Mouse (Mus musculus) telencephalon, adult 2 months (tissue): ENCODE measurements at regions not wholly inside any gene's neighbourhood (a gene's known extent, or its start where the extent isn't known, plus 50 kb on each side); places are given as distances from the start of the nearest gene placed in this dataset.
A peak's percentile ranks its signal among the peaks of the same experiment; 100 is the strongest.

Experiments used
- DNase-seq: peaks from one replicate; pipeline ENCODE4 v3.0.0-alpha.2; 2011; ENCODE audit warnings: low read depth, low spot score

- DNase-seq = no peak
These were observed 139.7 kb downstream of the Ackr3 start for GRCm38 (mm10) chr1:90343492-90343891.

DNA sequence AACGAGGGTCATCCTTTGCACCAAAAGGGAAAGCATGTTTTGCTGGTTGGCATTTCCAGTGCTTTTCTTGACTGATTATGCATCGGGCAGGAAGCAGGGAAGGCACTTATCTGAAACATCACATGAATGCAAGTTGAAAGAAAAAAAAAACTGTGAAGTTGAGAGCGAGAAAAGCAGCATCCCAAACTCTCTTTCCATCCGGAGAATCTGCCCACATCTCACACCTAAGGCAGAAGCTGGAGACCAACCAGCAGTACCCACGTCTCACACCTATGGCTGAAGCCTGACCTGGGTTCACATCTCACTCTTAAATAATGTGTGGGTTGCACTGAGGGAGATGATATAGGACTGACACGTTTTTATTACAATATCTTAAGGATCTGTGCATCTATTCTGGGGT lies 143.3 kb downstream of the Ackr3 start:
- no peak for DNase-seq

- DNase-seq = no peak
These were observed 145.8 kb downstream of the Ackr3 start for GRCm38 (mm10) chr1:90349611-90350010.

- DNase-seq = no peak
These were observed 149.5 kb downstream of the Ackr3 start for GRCm38 (mm10) chr1:90353325-90353724.

DNA sequence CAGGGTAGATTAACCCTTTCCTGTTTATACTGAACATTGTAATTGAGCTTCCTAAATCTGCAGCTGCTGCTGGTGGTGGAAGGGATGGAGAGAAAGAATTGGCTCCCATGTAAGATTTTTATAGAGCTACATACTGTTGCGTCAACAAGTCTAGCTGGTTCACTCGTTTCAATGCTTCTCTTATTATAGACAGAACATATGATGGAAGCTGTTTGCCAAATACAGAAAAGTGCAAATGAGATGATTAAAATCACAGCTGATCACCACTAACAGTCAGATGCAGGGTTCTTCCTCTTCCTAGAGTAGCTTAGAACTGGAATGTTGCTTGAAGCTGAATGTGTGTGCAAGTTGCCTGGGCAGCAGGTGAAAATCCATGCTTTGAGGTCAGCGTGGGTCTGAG lies 152.8 kb downstream of the Ackr3 start:
- DNase-seq = peak; percentile 74

- DNase-seq = no peak
These were observed 153.6 kb downstream of the Ackr3 start for GRCm38 (mm10) chr1:90357391-90357790.

- no peak for DNase-seq
These were observed 155.2 kb downstream of the Ackr3 start for GRCm38 (mm10) chr1:90358971-90359370.

DNA sequence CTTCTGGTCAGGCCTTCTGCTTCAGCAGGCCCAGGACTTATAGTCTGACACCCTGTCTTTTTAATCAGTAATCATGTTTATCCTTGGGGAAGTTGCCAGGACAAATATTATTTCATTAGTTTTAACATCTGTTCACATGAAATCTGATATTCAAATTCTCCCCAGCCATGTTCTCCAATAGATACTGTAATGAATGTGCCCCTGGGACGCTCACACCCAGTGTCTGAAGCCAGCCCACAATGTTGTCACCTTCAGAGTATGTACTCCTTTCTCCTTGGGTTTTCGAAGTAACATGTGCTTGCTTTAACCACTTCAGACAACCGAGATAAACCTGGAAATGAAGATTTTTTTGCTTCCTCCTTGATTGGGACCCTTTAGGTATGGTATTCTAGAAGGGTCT lies 156.3 kb downstream of the Ackr3 start:
- DNase-seq = no peak

DNA sequence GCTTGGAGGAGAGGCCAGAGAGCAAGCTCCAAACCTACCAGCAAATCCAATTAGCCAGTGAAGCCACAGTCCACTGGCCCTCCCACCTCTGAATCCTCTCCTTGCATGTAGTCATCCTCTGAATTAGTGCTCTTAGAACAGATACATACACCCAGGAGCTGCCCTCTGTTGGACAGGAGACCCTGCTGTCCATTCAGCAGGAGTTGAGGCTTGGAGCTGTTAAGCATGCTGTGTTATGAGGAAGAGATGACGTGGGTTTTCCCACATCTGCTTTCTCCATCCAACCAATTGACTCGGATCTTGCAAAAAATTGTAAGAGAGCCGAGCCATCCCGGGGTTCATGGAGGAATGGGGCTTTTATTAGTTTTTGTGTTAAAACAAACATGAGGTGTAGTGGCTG lies 160.7 kb downstream of the Ackr3 start:
- DNase-seq = no peak

GRCm38 (mm10) chr1:90368581-90368980 lies 164.8 kb downstream of the Ackr3 start:
- DNase-seq = no peak

DNA sequence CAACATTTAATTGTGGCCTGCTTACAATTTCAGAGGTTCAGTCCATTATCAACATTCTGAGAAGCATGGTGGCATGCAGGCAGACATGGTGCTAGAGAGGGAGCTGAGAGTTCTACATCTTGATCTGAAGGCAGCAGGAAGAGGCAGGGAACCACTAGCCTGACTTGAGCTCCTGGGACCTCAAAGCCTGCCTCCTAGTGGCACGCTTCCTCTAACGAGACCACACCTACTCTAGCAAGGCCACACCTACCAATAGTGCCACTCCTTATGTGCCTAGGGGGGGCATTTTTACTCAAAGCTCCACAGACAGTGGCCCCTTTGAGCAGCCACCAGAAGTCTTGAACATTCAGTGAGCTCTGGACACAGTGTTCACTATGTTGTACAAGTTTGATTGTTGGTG lies 165.5 kb downstream of the Ackr3 start:
- no peak for DNase-seq

GRCm38 (mm10) chr1:90370766-90371165 lies 167.0 kb downstream of the Ackr3 start:
- DNase-seq = no peak

DNA sequence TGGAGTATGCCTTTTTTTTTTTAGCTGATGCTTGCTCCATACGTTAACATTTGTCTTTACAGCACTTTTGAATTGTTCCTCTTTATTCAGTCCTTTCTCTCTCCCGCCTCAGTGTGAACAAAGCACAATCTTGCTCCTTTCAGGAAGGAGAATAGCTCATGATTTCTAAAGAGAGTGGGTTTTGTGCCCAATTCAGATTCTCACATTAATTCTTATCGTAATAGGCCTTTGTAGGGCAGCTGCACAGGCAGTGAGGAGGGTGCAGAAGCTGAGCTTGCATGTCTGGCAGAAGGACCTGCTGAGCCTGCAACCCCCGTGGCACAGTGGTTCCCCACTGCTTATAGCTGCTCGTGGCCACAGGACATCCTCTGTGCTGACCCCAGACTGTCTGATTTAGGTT lies 169.2 kb downstream of the Ackr3 start:
- DNase-seq = no peak

- no peak for DNase-seq
These were observed 170.7 kb downstream of the Ackr3 start for GRCm38 (mm10) chr1:90374517-90374916.

GRCm38 (mm10) chr1:90380034-90380705 lies 176.4 kb downstream of the Ackr3 start:
- DNase-seq = no peak

GRCm38 (mm10) chr1:90382941-90383470 lies 179.2 kb downstream of the Ackr3 start:
- no peak for DNase-seq

- DNase-seq = no peak
These were observed 181.2 kb downstream of the Ackr3 start for GRCm38 (mm10) chr1:90385024-90385423.

DNA sequence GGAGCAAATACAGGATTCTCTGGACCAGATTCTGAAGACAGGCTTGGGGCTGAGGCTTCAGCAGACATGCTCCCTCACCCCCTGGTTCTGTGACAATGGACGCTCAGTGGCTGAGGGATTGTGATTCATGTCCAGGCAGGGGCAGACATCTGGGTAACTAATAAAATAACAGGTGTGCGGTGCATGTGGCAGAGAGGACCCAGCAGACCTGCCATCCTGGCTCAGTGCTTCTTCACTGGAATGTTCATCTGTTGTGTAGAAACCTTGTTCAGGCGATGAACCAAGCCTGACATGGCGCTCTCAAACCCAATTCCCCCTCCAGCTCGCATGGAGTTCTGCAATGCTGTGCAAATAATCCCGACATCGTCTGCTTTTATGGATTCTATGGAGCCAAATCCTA lies 183.0 kb downstream of the Ackr3 start:
- DNase-seq = no peak

DNA sequence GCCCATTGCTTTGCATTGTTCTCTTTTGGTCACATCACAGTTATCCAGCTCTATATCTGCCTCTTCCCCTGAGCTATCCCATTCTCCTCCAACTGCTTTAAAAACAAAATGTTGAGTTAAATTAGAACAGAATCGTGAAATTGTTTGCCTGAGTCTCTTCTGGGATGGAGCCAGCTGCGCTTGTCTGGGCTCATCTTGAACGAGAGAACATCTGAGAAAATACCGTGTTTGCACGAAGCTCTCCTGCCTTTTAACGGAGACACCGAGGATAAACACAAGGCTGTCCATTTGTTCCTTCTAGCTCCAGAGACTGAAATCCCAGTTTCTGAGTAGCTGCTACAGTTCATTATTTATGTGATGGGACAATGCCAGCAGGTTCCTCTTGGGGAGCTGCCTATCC lies 186.6 kb downstream of the Ackr3 start:
- DNase-seq = no peak

GRCm38 (mm10) chr1:90393861-90394260 lies 190.1 kb downstream of the Ackr3 start:
- DNase-seq = no peak

DNA sequence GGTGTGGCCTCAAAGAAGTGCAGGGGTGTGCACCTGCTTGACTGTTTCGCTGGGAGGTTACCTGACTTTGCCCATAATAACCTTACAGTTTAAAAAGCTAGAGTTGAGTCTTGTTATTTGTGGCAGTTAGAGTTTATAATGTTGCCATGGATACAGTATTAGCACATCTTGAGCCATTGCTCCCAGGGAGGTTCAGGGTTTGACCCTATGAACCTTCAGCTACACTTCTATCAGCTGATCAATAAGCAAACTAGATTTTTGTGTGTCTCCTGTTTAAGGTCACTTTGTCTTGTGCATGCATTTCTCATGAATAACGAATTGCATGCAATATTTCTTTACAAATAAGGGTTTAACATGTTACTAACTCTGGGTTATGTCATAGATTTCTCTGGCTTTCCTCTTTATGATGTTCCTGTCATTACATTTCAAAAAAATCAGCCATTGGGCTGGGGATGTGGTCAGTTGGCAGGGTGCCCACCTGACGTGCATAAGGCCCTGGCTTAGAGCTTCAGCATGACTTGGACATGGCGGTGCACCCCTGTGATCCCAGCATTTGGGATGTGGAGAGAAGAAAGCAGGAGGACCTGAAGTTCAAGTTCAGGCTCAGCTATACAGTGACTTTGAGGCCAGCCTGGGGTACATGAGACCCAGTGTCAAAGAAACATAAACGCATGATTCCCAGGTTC lies 191.7 kb downstream of the Ackr3 start:
- no peak for DNase-seq

DNA sequence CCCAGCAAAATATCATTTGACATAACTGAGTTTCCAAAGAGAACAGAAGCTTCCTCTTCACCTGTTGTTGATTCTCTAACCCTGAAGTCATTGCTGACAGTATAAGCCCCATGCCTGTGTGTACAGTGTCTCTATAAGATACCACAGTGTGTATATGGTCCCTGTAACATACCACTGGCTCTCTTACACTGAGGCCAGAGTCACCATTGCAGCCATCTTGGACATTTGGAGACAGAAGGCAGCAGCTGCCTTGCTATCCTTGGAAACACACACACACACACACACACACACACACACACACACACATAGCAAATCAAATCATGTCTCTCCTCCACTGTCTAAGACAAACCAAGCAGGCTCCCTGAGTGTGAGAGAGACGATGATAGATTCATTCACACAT lies 192.9 kb downstream of the Ackr3 start:
- no peak for DNase-seq

- no peak for DNase-seq
These were observed 193.6 kb downstream of the Ackr3 start for GRCm38 (mm10) chr1:90397355-90397754.
